Mouse (Mus musculus) lung, postnatal 0 days (tissue): ENCODE measurements around the gene Arid1a.

ENCODE experiments used
- CTCF ChIP-seq: IDR thresholded peaks from 2 replicates; pipeline ENCODE4 v1.5.1; 2016; ENCODE audit warnings: antibody characterized with exemption, mild to moderate bottlenecking
- EP300 ChIP-seq: IDR thresholded peaks from 2 replicates; pipeline ENCODE4 v1.6.1; 2016; ENCODE audit warnings: antibody characterized with exemption, mild to moderate bottlenecking, control low read depth

GRCm38 (mm10) chr4:133769157-133769556, 12.6 kb upstream of the Arid1a start:
- TF ChIP-seq CTCF (no peak), EP300 (no peak)
